Mouse (Mus musculus) liver, embryonic 12.5 days (tissue): Measurements from ENCODE around the gene Cmss1. TPM values are rescaled to one million over a fixed set of nuclear protein-coding genes. Genes with fewer than 3 reads are reported as not detected.

Experiments used
- ATAC-seq: fragments of 200-750 bp; cut with Nextera tagmentation; 2 replicates; pipeline ENCODE4 v1.8.0; 2017; ENCODE audit warnings: moderate number of reproducible peaks, mild to moderate bottlenecking, moderate library complexity
- H3K27ac ChIP-seq: fragments of 300-500 bp; sonication (generic); 2 replicates; pipeline ENCODE4 v1.5.1; 2016; ENCODE audit warnings: mild to moderate bottlenecking
- H3K27me3 ChIP-seq: fragments of 300-500 bp; sonication (generic); replicated peaks from 2 replicates; pipeline ENCODE4 v1.6.1; 2016; ENCODE audit warnings: mild to moderate bottlenecking, moderate library complexity
- H3K36me3 ChIP-seq: fragments of 300-500 bp; sonication (generic); 2 replicates; pipeline ENCODE4 v1.6.1; 2016; ENCODE audit warnings: mild to moderate bottlenecking, moderate library complexity
- H3K4me1 ChIP-seq: fragments of 300-500 bp; sonication (generic); 2 replicates; pipeline ENCODE4 v1.6.1; 2016
- H3K4me2 ChIP-seq: fragments of 300-500 bp; sonication (generic); 2 replicates; pipeline ENCODE4 v1.6.1; 2016; ENCODE audit warnings: mild to moderate bottlenecking, moderate library complexity
- H3K4me3 ChIP-seq: fragments of 300-500 bp; sonication (generic); 2 replicates; pipeline ENCODE4 v1.5.1; 2016; ENCODE audit warnings: mild to moderate bottlenecking, moderate library complexity
- H3K9ac ChIP-seq: fragments of 300-500 bp; sonication (generic); 2 replicates; pipeline ENCODE4 v1.6.1; 2016; ENCODE audit warnings: mild to moderate bottlenecking, moderate library complexity
- H3K9me3 ChIP-seq: fragments of 300-500 bp; sonication (generic); replicated peaks from 2 replicates; pipeline ENCODE4 v1.6.1; 2016; ENCODE audit warnings: mild to moderate bottlenecking, moderate library complexity
- WGBS: fragments of 180-500 bp; shearing (Covaris S2); methylation state at CpG from one replicate; pipeline ENCODE4 v1.1.7; 2016; ENCODE audit not compliant: insufficient replicate concordance; 5-methylcytosine and 5-hydroxymethylcytosine counted together
- polyA plus RNA-seq: library from polyadenylated mRNA; unstranded; fragments of >200 nt; fragmentation: Nextera tagmentation; extraction: Ambion mirVana; gene quantifications from 2 replicates; pipeline ENCODE4 v1.2.1, GENCODE M21; 2016

Gene Cmss1
- polyA plus RNA-seq, 1 experiment from 2014 or later, result 47.6 TPM

DNA sequence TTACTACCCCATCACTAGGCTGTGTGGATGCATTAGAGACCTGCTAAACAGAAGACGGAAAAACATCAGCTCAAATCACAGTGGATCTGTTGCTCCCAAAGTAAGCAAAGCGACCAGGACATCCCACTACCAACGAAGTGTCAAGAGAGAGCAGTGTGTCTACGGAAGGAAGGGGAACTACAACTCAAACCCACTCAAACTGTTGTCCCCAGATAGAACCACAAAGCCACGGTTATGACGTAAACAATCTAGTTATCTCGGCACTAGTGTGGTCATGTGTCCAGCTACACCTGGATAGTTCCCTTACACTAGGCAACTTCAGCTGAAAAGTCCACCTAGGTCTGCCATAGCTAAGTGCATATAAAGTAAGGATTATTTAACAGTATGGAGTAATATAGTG, 242.2 kb downstream of the Cmss1 start:
- Histone ChIP-seq H3K27me3 (no peaks in the 10 kb centered on the region), H3K4me2 (no peak overlapping the region), H3K4me3 (no peak overlapping the region), H3K27ac (no peak overlapping the region), H3K4me1 (0 out of 2 replicates have a peak, but pooled peaks cover 3% of the 10 kb centered on the region), H3K9ac (no peak overlapping the region), H3K36me3 (no peaks in the 10 kb centered on the region), H3K9me3 (no peaks in the 10 kb centered on the region)
- 26% methylated on average over 7 of the region's 7 CpGs for WGBS
- no peak for ATAC-seq

DNA sequence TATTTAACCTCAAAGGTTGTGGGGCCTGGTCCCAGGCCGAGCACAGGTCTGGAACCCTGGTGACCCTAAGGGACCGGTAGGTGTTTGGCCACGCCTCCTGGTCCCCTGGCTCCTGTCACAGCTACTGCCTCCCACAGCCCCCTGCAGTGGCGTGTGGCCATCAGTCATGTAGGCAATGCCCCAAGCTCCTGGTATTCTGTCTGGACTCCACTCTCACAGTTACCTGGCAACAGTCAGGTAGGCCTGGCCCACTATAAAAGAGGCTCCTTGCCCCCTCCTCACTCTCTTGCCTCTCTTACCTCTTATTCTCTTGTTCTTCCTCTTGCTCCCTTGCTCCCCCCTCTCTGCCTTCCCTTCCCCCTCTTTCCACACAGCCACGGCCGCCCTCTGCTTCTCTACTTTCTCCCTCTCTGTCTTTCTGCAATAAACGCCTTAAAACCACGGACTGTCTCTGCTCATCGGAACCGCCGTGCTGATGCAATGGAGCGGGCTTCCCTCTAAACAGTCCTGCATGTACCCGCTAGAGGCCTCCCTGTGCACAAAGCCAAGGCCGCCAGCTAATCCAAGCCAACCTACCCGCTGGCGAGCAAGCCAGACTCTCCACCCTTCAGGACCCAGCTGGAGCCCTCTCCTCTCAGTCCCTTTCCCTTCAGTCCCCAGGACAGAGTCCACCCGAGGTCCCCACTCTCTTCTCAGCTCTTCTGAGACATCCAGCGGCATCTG, 243.8 kb downstream of the Cmss1 start:
- no peak overlapping the region for H3K27ac ChIP-seq
- WGBS, result 40% methylated on average over 18 of the region's 18 CpGs

GRCm38 (mm10) chr16:57360785-57361184, 245.9 kb downstream of the Cmss1 start:
- 79% methylated on average over 3 of the region's 3 CpGs for WGBS
- Histone ChIP-seq H3K9me3 (no peaks in the 10 kb centered on the region), H3K36me3 (no peaks in the 10 kb centered on the region), H3K9ac (no peak overlapping the region), H3K27me3 (no peaks in the 10 kb centered on the region), H3K4me2 (no peak overlapping the region), H3K27ac (no peak overlapping the region), H3K4me3 (no peak overlapping the region), H3K4me1 (0 out of 2 replicates have a peak, but pooled peaks cover 3% of the 10 kb centered on the region)
- ATAC-seq, result no peak

More for the DNA sequence above, 243.8 kb downstream of the Cmss1 start:
- Histone ChIP-seq H3K4me3 (no peak overlapping the region), H3K36me3 (no peaks in the 10 kb centered on the region), H3K4me1 (0 out of 2 replicates have a peak, but pooled peaks cover 3% of the 10 kb centered on the region), H3K9ac (no peak overlapping the region), H3K4me2 (peak overlapping the region; percentile 33), H3K27me3 (no peaks in the 10 kb centered on the region), H3K9me3 (no peaks in the 10 kb centered on the region)
- ATAC-seq, result peak; percentile 64

DNA sequence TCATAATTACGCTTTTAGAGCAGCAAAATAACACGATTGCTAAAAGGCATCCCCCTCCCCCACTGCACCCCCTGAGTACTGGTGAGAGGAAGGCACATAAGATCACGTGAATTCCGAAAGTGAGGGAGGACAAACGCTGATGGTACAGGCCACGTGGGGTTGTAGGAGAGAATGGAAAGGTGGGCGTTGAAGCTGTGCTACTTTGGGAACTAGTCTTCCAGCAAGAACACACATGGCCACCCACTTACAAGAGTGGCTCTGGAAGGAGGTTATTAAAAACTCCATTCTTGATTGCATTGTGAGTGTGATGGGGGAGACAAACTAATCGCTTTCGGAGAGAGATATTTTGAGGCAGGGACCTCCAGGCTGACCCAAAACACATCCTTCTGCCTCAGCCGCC, 247.4 kb downstream of the Cmss1 start:
- Histone ChIP-seq H3K4me1 (0 out of 2 replicates have a peak, but pooled peaks cover under 1% of the 10 kb centered on the region), H3K27me3 (no peaks in the 10 kb centered on the region), H3K36me3 (no peaks in the 10 kb centered on the region), H3K9me3 (no peaks in the 10 kb centered on the region), H3K4me2 (no peak overlapping the region), H3K4me3 (no peak overlapping the region), H3K9ac (no peak overlapping the region), H3K27ac (no peak overlapping the region)
- no peak for ATAC-seq
- WGBS, result 76% methylated on average over 10 of the region's 10 CpGs

GRCm38 (mm10) chr16:57357011-57357410, 249.7 kb downstream of the Cmss1 start:
- Histone ChIP-seq H3K9me3 (no peaks in the 10 kb centered on the region), H3K9ac (no peak overlapping the region), H3K4me2 (no peak overlapping the region), H3K27ac (no peak overlapping the region), H3K27me3 (no peaks in the 10 kb centered on the region), H3K36me3 (no peaks in the 10 kb centered on the region), H3K4me3 (no peak overlapping the region), H3K4me1 (no peaks in the 10 kb centered on the region)
- no peak for ATAC-seq
- 84% methylated on average over 6 of the region's 6 CpGs for WGBS

- no peak overlapping the region for H3K4me3 ChIP-seq
- no peak overlapping the region for H3K4me2 ChIP-seq
- no peak overlapping the region for H3K27ac ChIP-seq
- no peak overlapping the region for H3K9ac ChIP-seq
- H3K4me1 ChIP-seq, result no peaks in the 10 kb centered on the region
- no peak for ATAC-seq
- WGBS, result 79% methylated on average over 6 of the region's 6 CpGs
- H3K36me3 ChIP-seq, result no peaks in the 10 kb centered on the region
- H3K27me3 ChIP-seq, result no peaks in the 10 kb centered on the region
- H3K9me3 ChIP-seq, result no peaks in the 10 kb centered on the region
Observed at GRCm38 (mm10) chr16:57356454-57356853, 250.2 kb downstream of the Cmss1 start.

- ATAC-seq, result no peak
- no peaks in the 10 kb centered on the region for H3K36me3 ChIP-seq
- no peak overlapping the region for H3K4me3 ChIP-seq
- no peak overlapping the region for H3K27ac ChIP-seq
- H3K9me3 ChIP-seq, result no peaks in the 10 kb centered on the region
- no peak overlapping the region for H3K9ac ChIP-seq
- H3K4me2 ChIP-seq, result no peak overlapping the region
- WGBS, result 73% methylated on average over 6 of the region's 6 CpGs
- no peaks in the 10 kb centered on the region for H3K27me3 ChIP-seq
- H3K4me1 ChIP-seq, result no peaks in the 10 kb centered on the region
Observed at GRCm38 (mm10) chr16:57353932-57354331, 252.7 kb downstream of the Cmss1 start.

- ATAC-seq, result no peak
- no peak overlapping the region for H3K27ac ChIP-seq
- H3K4me1 ChIP-seq, result no peaks in the 10 kb centered on the region
- WGBS, result 78% methylated on average over 11 of the region's 11 CpGs
- no peaks in the 10 kb centered on the region for H3K27me3 ChIP-seq
- no peak overlapping the region for H3K9ac ChIP-seq
- H3K36me3 ChIP-seq, result no peaks in the 10 kb centered on the region
- no peak overlapping the region for H3K4me3 ChIP-seq
- no peak overlapping the region for H3K4me2 ChIP-seq
- H3K9me3 ChIP-seq, result no peaks in the 10 kb centered on the region
Observed at GRCm38 (mm10) chr16:57353166-57353721, 253.4 kb downstream of the Cmss1 start.

DNA sequence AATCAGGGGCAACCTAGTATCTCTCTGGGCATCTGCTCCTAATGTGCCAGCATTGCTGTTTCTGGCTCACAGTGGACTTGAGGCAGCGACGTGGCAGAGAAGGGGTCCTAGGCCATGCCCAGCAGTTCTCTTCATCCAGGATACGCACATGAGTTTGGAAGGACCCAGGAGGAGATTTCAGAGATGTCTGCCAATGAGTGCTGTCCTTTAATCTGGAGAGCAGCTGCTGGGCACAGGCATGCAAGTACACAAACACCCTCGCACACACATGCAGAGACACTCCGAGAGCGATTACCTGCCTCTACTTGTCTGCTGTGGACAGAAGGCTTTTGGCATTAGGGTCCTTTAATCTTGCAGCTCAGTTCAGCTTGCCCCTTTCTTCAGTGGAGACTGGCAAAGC, 253.9 kb downstream of the Cmss1 start, which contains the start of gene Filip1l:
TSS of gene Filip1l (plus strand) at position 343 of the 400 bp plus-strand sequence.
- Histone ChIP-seq H3K9ac (no peak within 1 kb of the TSS), H3K27ac (no peak within 1 kb of the TSS), H3K27me3 (no peaks in the 10 kb centered on the region), H3K4me2 (no peak within 1 kb of the TSS), H3K4me3 (no peak within 1 kb of the TSS), H3K36me3 (no peaks in the 10 kb centered on the region), H3K9me3 (no peaks in the 10 kb centered on the region), H3K4me1 (no peaks in the 10 kb centered on the region)
- 88% methylated on average over 6 of the region's 6 CpGs for WGBS
- no peak for ATAC-seq

DNA sequence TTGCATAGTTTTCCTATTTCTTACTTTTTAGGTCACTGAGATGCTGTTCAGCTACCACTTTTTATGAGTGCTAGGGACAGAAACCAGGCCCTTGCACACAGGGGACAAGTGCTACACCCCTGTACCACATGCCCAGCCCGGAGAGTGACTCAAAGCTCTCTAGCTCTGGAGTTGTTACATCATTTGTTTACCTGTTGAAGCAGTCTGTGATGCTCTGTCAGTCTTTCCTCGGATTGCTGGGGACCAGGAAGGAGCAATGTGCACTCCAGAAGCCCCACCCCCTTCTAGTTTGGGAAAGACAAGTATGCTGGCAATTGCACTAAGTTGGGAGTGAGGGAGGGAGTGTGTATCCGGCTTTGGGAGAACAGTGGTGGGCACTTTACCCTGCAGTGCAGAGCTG, 257.0 kb downstream of the Cmss1 start:
- H3K9me3 ChIP-seq, result no peaks in the 10 kb centered on the region
- no peaks in the 10 kb centered on the region for H3K36me3 ChIP-seq
- WGBS, result 50% methylated on average over 3 of the region's 3 CpGs
- H3K27me3 ChIP-seq, result no peaks in the 10 kb centered on the region
- ATAC-seq, result no peak
- no peaks in the 10 kb centered on the region for H3K4me1 ChIP-seq
- no peak overlapping the region for H3K27ac ChIP-seq
- H3K4me2 ChIP-seq, result no peak overlapping the region
- H3K4me3 ChIP-seq, result no peak overlapping the region
- H3K9ac ChIP-seq, result no peak overlapping the region

DNA sequence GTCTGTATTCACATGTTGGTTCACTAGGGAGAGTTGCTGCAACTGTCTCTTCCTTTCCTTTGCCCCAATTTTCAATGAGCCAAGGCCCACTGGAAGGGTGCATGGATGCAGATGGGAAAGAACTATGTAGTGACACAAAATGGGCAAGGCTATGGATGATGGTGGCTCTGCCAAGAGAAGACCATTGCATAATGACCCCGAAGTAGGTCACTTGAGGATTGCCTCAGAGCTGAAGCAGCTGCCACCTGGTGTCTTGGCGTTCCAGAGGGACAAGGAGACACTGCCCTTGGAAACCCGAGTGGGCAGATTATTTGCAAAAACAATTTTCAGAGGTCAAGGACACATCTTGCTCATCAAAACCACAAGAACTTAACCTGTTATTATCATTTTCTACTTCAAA, 257.6 kb downstream of the Cmss1 start:
- Histone ChIP-seq H3K36me3 (no peaks in the 10 kb centered on the region), H3K27me3 (no peaks in the 10 kb centered on the region), H3K27ac (no peak overlapping the region), H3K4me1 (no peaks in the 10 kb centered on the region), H3K4me3 (no peak overlapping the region), H3K9me3 (no peaks in the 10 kb centered on the region), H3K4me2 (no peak overlapping the region), H3K9ac (no peak overlapping the region)
- ATAC-seq, result no peak
- 69% methylated on average over 3 of the region's 3 CpGs for WGBS

DNA sequence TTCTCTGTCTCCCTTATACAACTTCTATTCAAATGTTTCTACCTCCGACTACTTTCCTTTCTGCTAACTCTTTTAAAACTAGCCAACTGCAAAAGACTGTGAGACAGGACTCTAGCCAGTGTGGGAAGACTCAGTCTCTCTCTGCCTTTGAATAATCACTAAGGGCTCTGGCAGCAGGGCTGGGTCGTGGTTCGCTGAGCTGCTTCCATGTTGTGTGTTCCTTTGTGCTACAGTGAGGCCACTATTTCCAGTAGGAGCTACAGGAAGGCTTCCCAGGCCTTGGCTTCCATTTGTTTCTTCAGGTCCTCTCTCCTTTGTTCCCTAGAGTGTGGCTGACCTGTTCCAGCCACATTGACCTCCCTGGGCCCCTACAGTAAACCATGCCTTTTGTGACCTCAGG, 260.4 kb downstream of the Cmss1 start:
- 74% methylated on average over 3 of the region's 3 CpGs for WGBS
- Histone ChIP-seq H3K4me1 (no peaks in the 10 kb centered on the region), H3K27ac (no peak overlapping the region), H3K9ac (no peak overlapping the region), H3K9me3 (no peaks in the 10 kb centered on the region), H3K4me3 (no peak overlapping the region), H3K36me3 (no peaks in the 10 kb centered on the region), H3K27me3 (no peaks in the 10 kb centered on the region), H3K4me2 (no peak overlapping the region)
- ATAC-seq, result no peak

DNA sequence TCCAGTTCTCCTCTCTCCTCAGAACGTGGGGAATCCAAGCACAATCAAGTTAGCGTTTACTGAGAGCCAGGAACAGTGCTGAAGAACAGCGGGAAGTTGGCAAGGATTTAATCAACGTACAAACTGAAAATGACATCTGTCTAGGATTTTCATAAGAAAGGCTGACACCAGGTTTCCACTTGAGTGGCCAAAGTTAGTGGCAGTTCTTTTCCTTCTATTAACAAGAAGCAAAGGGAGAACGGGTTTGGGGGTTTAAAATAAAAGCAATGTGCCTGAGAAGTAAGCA, 266.1 kb downstream of the Cmss1 start:
- Histone ChIP-seq H3K27ac (no peak overlapping the region), H3K9ac (no peak overlapping the region), H3K4me3 (no peak overlapping the region), H3K4me1 (no peaks in the 10 kb centered on the region), H3K36me3 (no peaks in the 10 kb centered on the region), H3K27me3 (no peaks in the 10 kb centered on the region), H3K4me2 (no peak overlapping the region), H3K9me3 (no peaks in the 10 kb centered on the region)
- no peak for ATAC-seq
- WGBS, result 71% methylated on average over 5 of the region's 5 CpGs
